Mouse (Mus musculus) ovary, postnatal 14 days (tissue): ENCODE results near the gene Abhd14a.
"Not testable (repeated sequence)": the region's sequence is repeated elsewhere in the genome, so short reads cannot be mapped to it uniquely, and the experiment has no call there.

Experiments
- DNase-seq: peaks from one replicate; pipeline ENCODE4 v3.0.0; 2022; ENCODE audit warnings: low spot score

The Abhd14a gene

GRCm38 (mm10) chr9:106447348-106447747 is at the start of gene Abhd14a, which contains the start of gene Abhd14b:
Gene Abhd14a (minus strand): TSS chr9:106447678.
Gene Abhd14b (plus strand): TSS chr9:106447459.
- DNase-seq: peak; percentile 87

GRCm38 (mm10) chr9:106487602-106488001 is 40.1 kb upstream of the Abhd14a start:
- not testable (repeated sequence) for DNase-seq

DNA sequence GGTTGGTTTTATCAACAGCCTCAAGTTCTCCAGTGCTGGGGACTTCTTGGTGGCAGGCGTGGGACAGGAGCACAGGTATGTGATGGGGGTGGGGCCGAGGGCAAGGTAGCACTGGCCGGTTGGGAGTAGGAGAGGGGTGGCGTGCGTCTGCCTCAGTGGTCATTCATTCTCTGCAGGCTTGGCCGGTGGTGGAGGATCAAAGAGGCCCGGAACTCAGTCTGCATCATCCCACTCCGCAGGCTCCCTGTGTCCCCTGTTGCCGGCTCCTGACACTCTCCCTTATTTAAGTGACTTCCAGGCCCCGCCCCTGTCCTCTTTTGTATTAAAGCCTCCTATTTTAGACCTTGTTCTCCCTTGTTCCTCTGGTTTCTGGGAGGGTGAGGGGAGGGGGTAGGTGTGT is 37.6 kb upstream of the Abhd14a start:
- no peak for DNase-seq

GRCm38 (mm10) chr9:106483606-106484005 is 36.1 kb upstream of the Abhd14a start:
- DNase-seq: no peak

DNA sequence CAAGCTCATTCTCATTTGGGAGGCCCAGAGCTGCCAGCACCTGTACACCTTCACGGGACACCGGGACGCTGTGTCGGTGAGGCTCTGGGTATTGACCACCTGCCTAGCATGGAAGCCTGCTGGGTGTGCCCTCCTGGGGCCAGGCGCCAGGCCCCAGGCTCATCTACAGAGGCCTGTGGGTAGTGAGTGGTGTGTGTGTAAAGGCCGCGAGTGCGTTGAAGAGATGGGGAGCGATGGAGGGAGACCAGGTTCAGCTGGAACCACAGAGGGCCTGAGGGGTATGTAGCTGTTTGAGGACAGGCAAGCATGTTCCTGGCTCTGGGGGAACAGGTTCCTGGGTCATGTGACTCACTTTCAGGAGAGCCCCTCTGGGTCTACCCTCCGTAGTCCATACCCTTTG is 35.7 kb upstream of the Abhd14a start:
- DNase-seq: no peak

GRCm38 (mm10) chr9:106482578-106483115 is 35.2 kb upstream of the Abhd14a start:
- no peak for DNase-seq

DNA sequence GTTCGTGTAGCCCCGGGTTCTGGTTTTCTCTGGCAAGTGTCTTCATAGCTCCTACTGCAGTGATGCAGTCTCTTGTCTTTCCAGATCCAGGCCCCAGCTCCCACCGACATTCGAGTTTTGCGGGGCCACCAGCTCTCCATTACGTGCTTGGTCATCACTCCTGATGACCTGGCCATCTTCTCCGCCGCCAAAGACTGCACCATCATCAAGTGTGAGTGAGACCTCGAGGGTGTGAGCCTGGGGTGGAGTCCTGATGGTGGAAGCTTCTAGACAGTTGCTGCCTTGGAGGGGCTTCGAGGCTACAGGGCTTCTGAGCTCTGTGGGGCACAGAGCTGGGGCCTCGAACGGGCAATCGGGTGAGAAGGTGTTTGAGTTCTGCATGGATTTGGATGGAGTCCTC is 34.2 kb upstream of the Abhd14a start:
- DNase-seq: no peak

DNA sequence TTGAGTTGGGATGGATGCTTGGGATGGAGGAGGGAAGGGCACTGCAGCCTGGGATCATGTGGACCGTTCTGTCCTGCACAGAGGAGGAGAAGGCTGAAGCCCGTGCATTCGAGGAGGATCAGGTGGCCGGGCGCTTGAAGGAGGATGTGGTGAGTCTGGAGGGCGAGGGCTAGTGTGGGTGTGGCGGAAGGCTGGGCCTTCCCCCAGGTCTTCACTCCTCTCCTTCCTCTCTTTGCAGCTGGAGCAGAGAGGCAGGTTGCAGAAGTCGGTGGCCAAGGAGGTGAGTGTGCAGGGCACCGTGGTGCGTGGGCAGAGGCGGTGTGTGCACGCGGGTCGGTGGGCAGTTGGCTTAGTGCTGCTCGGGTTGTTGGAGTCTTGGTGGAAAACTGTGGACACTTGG is 33.6 kb upstream of the Abhd14a start:
- no peak for DNase-seq

GRCm38 (mm10) chr9:106480541-106480940 is 33.1 kb upstream of the Abhd14a start:
- no peak for DNase-seq

DNA sequence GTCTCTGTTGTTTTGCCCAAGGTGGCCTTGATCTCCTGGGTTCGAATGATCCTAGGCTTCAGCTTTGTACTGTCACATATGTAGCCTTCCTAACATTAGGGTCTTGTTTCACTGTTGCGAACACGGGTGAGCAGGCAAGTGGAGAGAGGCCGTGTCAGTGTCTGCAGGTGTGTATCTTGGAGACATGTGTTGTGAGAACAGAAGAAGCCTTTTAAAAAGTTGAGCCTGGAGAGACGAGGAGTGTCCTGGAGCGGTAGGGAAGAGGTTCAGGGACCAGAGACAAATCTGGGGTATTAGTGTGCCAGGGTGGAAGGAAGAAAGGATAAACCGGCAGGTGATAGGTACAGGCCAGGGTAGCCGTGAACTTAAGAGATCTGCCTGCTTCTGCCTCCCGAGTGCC is 30.6 kb upstream of the Abhd14a start:
- no peak for DNase-seq

- DNase-seq: no peak
Observed at GRCm38 (mm10) chr9:106477649-106478048, 30.2 kb upstream of the Abhd14a start.

- DNase-seq: peak; percentile 99
Observed at GRCm38 (mm10) chr9:106476924-106477484, 29.5 kb upstream of the Abhd14a start, which contains the start of gene Parp3. Gene Parp3 (minus strand): TSS chr9:106476949.

DNA sequence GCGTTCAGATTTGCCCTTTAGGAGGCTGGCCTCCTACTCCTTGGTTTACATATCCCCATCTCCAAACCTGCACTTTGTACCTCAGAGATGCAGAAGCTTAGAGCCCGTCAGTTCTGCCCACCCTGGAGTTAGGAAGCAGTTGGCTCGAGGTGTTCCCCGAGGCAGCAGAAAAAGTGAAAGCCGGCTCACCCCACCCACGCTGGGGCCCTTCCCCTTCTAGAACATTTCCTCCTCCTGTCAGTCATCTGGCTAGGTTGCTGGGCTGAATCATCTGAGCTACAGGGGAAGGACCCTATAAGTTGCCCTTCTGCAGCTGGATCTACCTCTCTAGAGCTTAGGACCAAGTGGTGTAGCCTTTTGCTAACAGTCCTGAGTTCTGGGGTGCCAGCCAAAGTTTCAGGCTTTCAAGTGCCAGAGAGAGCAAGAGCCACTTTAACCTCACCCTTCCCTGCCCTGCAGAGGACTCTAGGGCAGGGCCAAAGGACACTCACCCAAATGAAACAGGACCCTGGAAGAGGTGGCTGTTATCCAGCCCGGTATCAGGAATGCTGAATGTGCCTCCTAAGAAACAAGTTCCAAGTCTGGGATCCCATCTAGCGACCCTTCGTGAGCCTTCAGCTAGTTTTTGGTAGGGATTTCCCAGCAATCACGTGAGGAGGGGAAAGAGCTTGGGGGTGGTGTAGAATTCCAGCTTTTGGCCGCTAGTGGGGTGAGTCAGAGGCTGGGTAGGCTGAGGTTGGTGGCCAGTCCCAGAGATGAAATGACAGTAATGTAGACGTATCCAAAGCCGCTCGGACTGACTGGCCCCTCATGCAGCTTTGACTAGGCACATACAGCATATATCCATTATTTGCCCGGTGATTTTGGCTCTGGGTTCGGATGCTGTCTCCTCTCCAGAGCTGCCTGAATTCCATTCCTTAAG is 28.8 kb upstream of the Abhd14a start:
- DNase-seq: peak; percentile 41

GRCm38 (mm10) chr9:106475663-106476001 is 28.2 kb upstream of the Abhd14a start, which contains the start of gene Rrp9:
Gene Rrp9 (plus strand): TSS chr9:106475963.
- no peak for DNase-seq

DNA sequence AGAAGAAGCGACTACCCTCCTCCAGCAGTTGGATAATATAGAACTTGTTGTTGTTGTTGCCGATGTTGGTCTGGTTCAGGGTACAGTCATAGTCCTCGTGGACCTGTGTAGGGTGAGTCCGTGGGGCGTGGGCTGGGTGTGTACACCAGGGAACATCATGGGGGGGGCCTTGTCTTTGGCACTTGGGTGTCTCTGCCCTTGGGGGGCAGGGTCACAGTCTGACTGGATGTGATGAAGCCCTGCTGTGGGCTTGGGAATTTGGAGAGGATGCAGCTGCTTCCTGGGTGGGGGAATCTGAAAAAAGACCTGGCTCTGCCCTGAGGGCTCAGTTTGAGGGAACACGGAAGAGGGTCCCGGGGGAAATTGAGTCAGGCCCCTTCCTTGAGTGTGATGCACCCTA is 27.6 kb upstream of the Abhd14a start:
- no peak for DNase-seq

GRCm38 (mm10) chr9:106474456-106474855 is 27.0 kb upstream of the Abhd14a start:
- peak; percentile 59 for DNase-seq

GRCm38 (mm10) chr9:106473753-106474105 is 26.3 kb upstream of the Abhd14a start:
- DNase-seq: no peak

- no peak for DNase-seq
Observed at GRCm38 (mm10) chr9:106473081-106473752, 25.7 kb upstream of the Abhd14a start.

DNA sequence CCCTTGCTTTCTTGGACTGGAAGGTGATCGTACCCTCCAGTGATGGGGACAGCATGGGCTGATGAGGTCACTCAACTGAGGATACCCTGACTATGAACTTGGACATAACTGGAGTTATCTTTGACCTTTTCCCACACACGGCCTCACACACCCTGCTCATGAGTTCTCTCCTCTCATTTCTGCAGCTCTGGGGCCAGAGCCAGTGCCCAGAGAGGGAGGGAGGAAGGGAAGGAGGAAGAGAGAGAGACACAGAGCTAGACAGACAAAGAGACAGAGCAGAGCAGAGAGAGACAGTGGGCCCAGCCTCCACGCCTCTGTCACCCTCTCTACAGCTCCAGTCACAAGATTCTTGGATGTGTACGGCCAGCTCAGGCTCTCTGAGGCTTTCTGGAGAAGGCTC is 24.8 kb upstream of the Abhd14a start:
- DNase-seq: no peak

DNA sequence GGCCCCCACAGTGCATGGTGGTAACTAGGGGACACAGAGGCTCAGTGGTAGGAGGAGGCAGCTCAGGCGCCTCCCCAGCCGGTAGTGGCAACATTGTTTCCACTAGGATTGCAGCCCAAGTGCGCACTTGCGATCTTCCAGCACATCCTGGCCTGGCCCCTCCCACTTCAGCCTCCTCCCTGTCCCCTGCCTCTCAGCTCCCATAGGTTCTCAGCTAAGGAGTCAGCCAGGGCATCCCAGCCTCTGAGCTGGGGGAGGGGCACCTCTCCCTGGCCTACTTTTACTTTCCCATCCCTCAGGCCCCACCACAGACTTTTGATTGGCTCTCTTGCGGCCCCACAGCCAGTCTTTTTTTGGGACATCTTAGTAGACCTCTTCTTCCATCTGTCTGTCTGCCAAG is 24.4 kb upstream of the Abhd14a start:
- DNase-seq: peak; percentile 33

DNA sequence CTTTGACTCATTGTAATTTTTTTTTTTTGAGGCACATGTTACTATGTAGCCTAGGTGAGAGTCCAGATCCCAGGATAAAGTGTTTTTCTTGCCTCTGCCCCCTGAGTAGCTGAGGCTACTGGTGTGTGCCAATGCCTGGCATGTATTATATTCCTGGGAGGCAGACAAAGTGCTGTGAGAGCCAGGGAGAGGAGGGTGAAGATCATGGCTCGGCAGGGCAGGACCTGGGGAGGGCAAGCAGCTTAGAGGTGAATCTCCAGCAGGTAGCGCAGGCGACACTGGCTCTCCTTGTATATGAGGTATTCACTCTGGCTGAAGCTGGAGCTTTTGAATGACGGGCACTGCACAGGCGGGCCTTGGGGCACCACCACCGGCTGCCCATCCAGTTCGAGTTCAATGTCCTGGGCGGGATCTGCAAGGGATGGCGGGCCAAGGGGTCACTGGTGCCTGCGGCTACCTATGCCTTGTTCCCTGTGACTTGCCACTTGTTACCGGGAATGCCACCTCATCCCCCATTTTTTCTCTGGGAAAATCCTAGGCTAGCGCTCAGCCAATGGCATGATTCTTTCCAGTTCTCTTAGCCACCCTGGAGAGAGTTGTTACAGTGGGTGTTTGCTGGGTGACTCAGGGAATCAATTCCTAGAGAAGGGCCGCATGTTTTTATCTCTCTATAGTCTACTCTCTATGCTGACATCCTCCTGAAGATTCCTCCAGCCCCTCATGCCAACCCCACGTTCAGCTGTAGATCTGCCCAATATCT is 23.7 kb upstream of the Abhd14a start:
- DNase-seq: no peak

- DNase-seq: no peak
Observed at GRCm38 (mm10) chr9:106469776-106470175, 22.3 kb upstream of the Abhd14a start.
